Mouse (Mus musculus): Measurements from ENCODE around the gene Maml3. TPM values are rescaled to one million over a fixed set of nuclear protein-coding genes. Genes with fewer than 3 reads are reported as not detected.

The Maml3 gene
- polyA plus RNA-seq, 1 experiment = 12.7 TPM

GRCm38 (mm10) chr3:51649426-51649825, 455.4 kb downstream of the Maml3 start:
- DNase-seq (ENCODE audit: low read depth) = no peak
- TF ChIP-seq CTCF (IDR thresholded peaks at IDR 0.05; ENCODE audit: borderline replicate concordance, extremely low read depth, insufficient read depth, insufficient read length) (no peak), POLR2A (IDR thresholded peaks at IDR 0.05; ENCODE audit: borderline replicate concordance, extremely low read depth, insufficient read depth, insufficient read length, poor library complexity, severe bottlenecking) (no peak)

GRCm38 (mm10) chr3:51648037-51648664, 456.7 kb downstream of the Maml3 start:
- peak; percentile 91 for DNase-seq (ENCODE audit: low read depth)
- TF ChIP-seq POLR2A (IDR thresholded peaks at IDR 0.05; ENCODE audit: borderline replicate concordance, extremely low read depth, insufficient read depth, insufficient read length, poor library complexity, severe bottlenecking) (no peak), CTCF (IDR thresholded peaks at IDR 0.05; ENCODE audit: borderline replicate concordance, extremely low read depth, insufficient read depth, insufficient read length) (peak; percentile 97)

GRCm38 (mm10) chr3:51647356-51647755, 457.5 kb downstream of the Maml3 start:
- no peak for DNase-seq (ENCODE audit: low read depth)
- TF ChIP-seq POLR2A (IDR thresholded peaks at IDR 0.05; ENCODE audit: borderline replicate concordance, extremely low read depth, insufficient read depth, insufficient read length, poor library complexity, severe bottlenecking) (no peak), CTCF (IDR thresholded peaks at IDR 0.05; ENCODE audit: borderline replicate concordance, extremely low read depth, insufficient read depth, insufficient read length) (no peak)

- TF ChIP-seq POLR2A (IDR thresholded peaks at IDR 0.05; ENCODE audit: borderline replicate concordance, extremely low read depth, insufficient read depth, insufficient read length, poor library complexity, severe bottlenecking) = no peak
- no peak for TF ChIP-seq CTCF (IDR thresholded peaks at IDR 0.05; ENCODE audit: borderline replicate concordance, extremely low read depth, insufficient read depth, insufficient read length)
- DNase-seq (ENCODE audit: low read depth) = no peak
Observed at GRCm38 (mm10) chr3:51646301-51646700, 458.6 kb downstream of the Maml3 start.

- DNase-seq (ENCODE audit: low read depth) = no peak
- TF ChIP-seq CTCF (IDR thresholded peaks at IDR 0.05; ENCODE audit: borderline replicate concordance, extremely low read depth, insufficient read depth, insufficient read length) (no peak), POLR2A (IDR thresholded peaks at IDR 0.05; ENCODE audit: borderline replicate concordance, extremely low read depth, insufficient read depth, insufficient read length, poor library complexity, severe bottlenecking) (no peak)
Observed at GRCm38 (mm10) chr3:51645484-51645883, 459.4 kb downstream of the Maml3 start.

- DNase-seq (ENCODE audit: low read depth) = no peak
- TF ChIP-seq POLR2A (IDR thresholded peaks at IDR 0.05; ENCODE audit: borderline replicate concordance, extremely low read depth, insufficient read depth, insufficient read length, poor library complexity, severe bottlenecking) (no peak), CTCF (IDR thresholded peaks at IDR 0.05; ENCODE audit: borderline replicate concordance, extremely low read depth, insufficient read depth, insufficient read length) (no peak)
Observed at GRCm38 (mm10) chr3:51638260-51638659, 466.6 kb downstream of the Maml3 start.

GRCm38 (mm10) chr3:51637326-51637725, 467.6 kb downstream of the Maml3 start:
- TF ChIP-seq CTCF (IDR thresholded peaks at IDR 0.05; ENCODE audit: borderline replicate concordance, extremely low read depth, insufficient read depth, insufficient read length) (no peak), POLR2A (IDR thresholded peaks at IDR 0.05; ENCODE audit: borderline replicate concordance, extremely low read depth, insufficient read depth, insufficient read length, poor library complexity, severe bottlenecking) (no peak)
- DNase-seq (ENCODE audit: low read depth) = no peak

- TF ChIP-seq POLR2A (IDR thresholded peaks at IDR 0.05; ENCODE audit: borderline replicate concordance, extremely low read depth, insufficient read depth, insufficient read length, poor library complexity, severe bottlenecking) (no peak), CTCF (IDR thresholded peaks at IDR 0.05; ENCODE audit: borderline replicate concordance, extremely low read depth, insufficient read depth, insufficient read length) (no peak)
- DNase-seq (ENCODE audit: low read depth) = no peak
Observed at GRCm38 (mm10) chr3:51636700-51637099, 468.2 kb downstream of the Maml3 start.

GRCm38 (mm10) chr3:51635960-51636359, 468.9 kb downstream of the Maml3 start:
- TF ChIP-seq POLR2A (IDR thresholded peaks at IDR 0.05; ENCODE audit: borderline replicate concordance, extremely low read depth, insufficient read depth, insufficient read length, poor library complexity, severe bottlenecking) = no peak
- TF ChIP-seq CTCF (IDR thresholded peaks at IDR 0.05; ENCODE audit: borderline replicate concordance, extremely low read depth, insufficient read depth, insufficient read length) = no peak
- no peak for DNase-seq (ENCODE audit: low read depth)

Other genes with a start within 250 kb of the Maml3 start
- gene Foxo1, start 163.3 kb upstream of the Maml3 start, polyA plus RNA-seq (2012; rRNA removed) = 3.5 and 5.8 TPM in 2 replicates

Measured in brain, embryonic 14.5 days (tissue).